Mouse (Mus musculus): ENCODE results near the gene Ftl1.

- TF ChIP-seq GATA1 (IDR thresholded peaks at IDR 0.05; ENCODE audit: low read length): no peak
- TF ChIP-seq TAL1 (IDR thresholded peaks at IDR 0.05; ENCODE audit: low read length): no peak
These were observed 1.6 kb upstream of the Ftl1 start for GRCm38 (mm10) chr7:45461326-45461725.
